Mouse (Mus musculus) cortical plate, adult 2 months (tissue): ENCODE measurements around the gene Lsm4.

Experiments used
- CTCF ChIP-seq: fragments of 200-500 bp; IDR thresholded peaks from 2 replicates; pipeline ENCODE4 v1.5.1; 2011; ENCODE audit warnings: mild to moderate bottlenecking, control low read depth, low read length; ENCODE audit not compliant: insufficient read depth; ENCODE audit errors: extremely low read depth
- POLR2A ChIP-seq: fragments of 200-500 bp; IDR thresholded peaks from 2 replicates; pipeline ENCODE4 v1.6.1; 2011; ENCODE audit warnings: mild to moderate bottlenecking, low read length, control low read depth; ENCODE audit not compliant: insufficient read depth; ENCODE audit errors: extremely low read depth

DNA sequence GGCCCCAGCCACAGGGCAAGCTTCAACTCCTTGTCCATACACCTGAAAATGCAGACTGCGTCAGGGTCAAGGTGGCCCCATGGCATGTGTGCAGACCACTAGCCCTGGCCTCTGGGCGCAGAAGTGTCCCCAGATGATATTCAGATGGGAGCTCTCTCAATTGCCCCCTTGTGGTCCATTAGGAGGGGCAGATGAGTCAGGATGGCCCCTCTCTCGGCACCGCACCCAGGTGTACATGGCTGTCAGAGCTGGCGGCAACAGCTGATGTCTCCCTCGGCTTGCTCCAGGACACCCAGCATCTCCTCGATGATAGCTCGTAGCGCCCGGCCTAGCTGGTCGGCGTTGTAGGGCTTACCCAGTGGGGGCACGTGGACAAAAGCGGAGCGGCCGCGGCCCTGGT lies 22.7 kb upstream of the Lsm4 start:
- TF ChIP-seq CTCF (no peak), POLR2A (no peak)
